Mouse (Mus musculus): ENCODE results near the gene Cdh11.

Cdh11 gene

GRCm38 (mm10) chr8:102785592-102786416 is at the start of gene Cdh11:
Cdh11 (minus strand) TSS chr8:102785642.
- no peak for DNase-seq (ENCODE audit: low read depth, low spot score)

DNA sequence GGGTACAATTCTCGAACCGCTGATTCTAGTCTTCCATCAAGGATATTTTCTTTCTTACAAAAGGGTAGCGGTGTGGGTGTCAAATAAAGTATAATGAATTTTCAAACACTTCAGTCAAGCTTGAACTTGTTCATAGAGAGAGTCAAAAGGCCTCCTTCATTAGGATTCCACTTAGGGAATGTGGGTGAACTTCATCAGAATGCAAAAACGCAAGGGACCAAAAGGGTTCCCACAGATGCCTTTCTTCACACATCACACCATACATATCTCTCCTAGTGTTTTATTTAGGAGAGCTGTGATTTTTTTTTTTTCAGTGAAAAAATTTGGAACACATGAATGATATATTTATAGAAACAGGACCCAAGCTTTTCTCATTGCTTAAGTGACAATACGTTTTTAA is 28.5 kb upstream of the Cdh11 start:
- DNase-seq (ENCODE audit: low read depth, low spot score): peak; percentile 39

- peak; percentile 74 for DNase-seq (ENCODE audit: low read depth, low spot score)
Measured at GRCm38 (mm10) chr8:102790303-102790702, 4.9 kb upstream of the Cdh11 start.

DNA sequence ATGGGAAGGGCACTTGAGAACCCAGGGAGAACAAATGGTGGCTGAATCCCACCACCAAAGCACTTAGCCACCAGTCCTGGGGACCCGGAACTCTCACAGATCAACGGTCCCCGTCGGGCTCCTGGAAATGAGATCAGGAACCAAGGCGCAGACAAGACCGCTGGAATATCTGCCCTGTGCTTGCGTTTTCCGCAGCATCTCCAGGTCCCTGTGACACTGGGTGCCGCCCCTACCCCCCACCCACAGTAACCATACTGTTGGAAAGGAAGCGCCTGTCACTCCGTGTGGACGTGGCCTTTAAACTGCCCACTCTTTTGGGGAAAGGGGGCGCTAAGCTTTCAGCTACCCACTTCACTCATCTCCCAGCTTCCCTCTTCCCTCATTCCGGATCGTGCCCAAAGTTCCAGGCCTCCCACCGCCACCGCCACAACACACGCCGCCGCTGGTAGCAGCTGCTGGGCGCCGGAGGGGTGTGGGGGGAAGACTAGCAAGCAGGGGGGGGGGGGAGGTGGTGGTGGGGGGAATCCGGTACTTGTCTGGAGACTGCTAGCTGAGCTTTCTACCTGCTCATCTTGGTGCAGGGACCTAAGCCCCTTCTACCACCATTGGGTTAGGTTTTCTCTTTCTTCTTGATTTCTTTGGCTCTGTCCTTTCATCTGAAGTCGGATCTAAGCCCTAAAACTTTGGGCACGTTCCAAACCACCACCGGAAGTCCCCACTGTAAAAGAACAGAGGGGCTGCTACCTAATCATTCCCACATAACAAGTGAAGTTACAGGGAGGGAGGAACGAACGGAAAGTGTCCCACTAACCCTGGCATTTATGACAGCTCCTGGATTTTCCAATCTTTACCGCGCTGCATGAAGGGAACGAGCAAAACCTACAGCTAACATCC is 1.3 kb upstream of the Cdh11 start:
- DNase-seq (ENCODE audit: low read depth, low spot score): peak; percentile 57

GRCm38 (mm10) chr8:102784835-102785455 is 497 bp downstream of the Cdh11 start:
- DNase-seq (ENCODE audit: low read depth, low spot score): peak; percentile 82

- DNase-seq (ENCODE audit: low read depth, low spot score): peak; percentile 66
Measured at GRCm38 (mm10) chr8:102783821-102784591, 1.4 kb downstream of the Cdh11 start.

DNA sequence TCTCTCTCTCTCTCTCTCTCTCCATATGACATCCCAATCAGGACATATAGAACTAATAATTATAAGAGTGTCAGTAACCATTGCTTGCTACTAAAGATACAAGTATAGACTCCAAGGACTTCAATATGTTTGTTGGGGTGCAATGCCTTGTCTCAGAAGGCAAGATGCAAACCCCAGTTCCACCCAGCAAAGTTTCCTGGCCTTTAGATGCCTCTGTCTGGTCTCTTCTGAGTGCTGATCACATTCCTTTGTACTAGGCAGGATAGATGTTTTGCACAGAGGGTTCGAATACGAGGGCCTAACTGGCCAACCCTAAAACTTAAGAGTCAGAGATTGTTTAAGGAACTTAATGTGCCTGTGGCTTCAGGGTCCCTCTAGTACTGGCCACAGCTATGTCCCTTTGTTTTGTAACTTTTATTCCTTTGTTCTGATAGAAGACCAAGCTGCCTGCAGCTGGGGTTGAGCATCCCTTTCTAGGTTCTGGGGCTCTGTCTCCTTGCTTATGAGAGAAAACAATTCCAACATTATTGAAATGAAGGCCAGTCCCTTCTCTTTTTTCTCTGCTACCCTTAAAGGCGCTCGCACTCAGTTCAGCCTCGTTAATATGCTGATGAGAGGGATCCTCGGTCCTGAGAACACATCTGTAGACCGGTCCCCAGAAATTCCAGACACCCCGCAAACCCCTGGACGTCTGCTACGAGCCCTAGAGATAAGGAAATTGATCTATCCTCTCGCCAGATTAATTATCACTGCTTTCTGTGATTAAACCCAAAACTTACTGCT is 2.5 kb downstream of the Cdh11 start:
- DNase-seq (ENCODE audit: low read depth, low spot score): no peak

DNA sequence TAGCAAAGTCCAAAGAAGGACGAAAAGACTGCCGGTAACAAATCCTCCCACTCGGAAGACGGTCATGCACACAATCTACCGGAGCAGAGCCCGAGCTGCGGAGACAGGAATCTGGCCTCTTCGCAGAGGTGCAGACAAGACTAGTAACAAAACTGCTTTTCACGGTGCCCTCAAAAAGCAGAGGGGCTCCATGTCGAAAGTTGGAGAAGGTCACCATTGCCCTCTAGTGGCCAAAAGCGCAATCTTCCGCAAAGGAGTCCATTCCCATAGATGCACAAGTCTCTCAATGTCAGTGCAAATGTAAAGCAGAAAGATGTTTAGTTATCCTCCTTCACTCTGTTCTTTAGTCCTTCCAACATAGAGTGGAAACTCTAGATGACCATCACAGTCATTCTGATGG is 4.5 kb downstream of the Cdh11 start:
- peak; percentile 90 for DNase-seq (ENCODE audit: low read depth, low spot score)

- DNase-seq (ENCODE audit: low read depth, low spot score): no peak
Measured at GRCm38 (mm10) chr8:102774594-102774993, 10.8 kb downstream of the Cdh11 start.

- no peak for DNase-seq (ENCODE audit: low read depth, low spot score)
Measured at GRCm38 (mm10) chr8:102771456-102771855, 14.0 kb downstream of the Cdh11 start.

DNA sequence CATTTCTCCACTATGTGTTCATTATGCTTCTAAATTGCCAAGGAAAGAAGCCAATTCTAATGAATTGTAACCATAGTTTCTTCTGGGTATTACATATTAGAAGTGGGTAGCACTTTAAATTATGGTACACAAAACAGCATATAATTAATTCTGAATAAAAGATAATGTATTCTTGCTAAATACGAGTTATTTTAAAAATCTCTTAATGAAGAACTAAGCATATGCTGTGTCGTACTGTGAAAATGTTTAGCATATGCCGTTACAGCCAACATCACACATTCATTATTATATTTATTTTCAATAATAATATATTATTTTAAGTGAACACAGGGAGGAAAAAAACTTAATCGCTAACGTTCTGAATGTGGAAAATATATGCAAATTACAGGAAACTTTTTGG is 31.6 kb downstream of the Cdh11 start:
- no peak for DNase-seq (ENCODE audit: low read depth, low spot score)

DNA sequence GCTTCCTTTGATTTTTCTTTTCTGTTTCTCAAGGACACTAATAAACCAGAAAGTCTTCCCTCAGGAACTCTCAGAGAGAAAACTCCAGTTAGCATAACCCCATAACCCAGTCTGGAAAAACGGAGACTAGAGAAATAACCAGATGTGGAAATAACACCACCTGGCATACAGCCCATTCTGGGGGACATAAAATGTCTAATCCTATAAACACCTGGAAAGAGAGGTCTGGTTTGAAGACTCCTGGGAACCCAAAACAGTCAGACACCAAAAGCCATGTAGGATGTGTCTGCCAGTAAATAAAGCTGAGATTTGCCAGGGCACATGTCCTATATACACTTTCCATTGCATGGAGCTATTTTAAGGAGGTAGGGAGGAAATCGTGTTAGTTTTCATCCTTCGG is 42.5 kb downstream of the Cdh11 start:
- no peak for DNase-seq (ENCODE audit: low read depth, low spot score)

GRCm38 (mm10) chr8:102742008-102742591 is 43.3 kb downstream of the Cdh11 start:
- DNase-seq (ENCODE audit: low read depth, low spot score): no peak

DNA sequence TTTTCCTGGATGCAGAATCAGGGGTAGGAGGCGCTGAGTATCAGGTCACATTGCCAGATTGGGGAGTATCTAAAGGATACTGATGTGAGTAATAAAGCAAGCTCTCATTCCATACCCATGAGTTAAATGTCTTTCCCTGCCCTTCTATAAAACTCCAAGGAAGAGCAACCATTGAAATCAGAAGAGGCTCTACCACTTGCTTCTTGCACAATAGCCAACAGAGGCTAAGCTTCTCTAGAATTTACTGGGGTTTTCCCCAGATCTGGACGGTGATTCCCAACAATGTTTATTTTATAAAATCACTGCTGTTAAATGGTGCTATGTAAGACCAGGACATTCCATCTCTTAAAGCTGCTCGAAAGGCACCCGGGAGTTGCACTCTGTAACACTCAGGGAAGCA is 44.5 kb downstream of the Cdh11 start:
- no peak for DNase-seq (ENCODE audit: low read depth, low spot score)

DNA sequence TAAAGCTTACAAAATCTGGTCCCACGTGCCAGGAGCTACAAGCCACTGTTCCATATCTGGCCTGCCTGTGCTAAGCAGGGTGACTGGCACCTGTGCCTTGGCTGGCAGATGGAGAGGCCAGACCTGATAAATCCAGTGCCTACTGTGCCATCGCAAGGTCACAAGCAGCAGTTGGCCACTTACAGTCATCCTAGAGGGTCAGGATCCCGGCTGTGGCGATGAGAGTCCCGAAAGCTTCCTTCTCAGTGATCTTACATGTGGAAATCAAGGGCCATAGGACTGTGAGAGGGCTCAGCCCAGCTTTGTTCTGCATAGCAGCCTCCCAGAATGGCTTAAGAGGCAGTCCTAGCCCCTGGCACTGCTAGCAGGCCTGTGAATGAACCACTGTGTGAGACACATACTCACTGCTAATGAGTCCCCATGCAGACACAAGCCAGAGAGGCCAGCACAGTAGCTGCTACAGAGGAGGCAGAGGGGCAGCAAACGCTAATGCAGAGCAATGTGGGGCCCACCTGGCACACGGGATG is 46.4 kb downstream of the Cdh11 start:
- DNase-seq (ENCODE audit: low read depth, low spot score): peak; percentile 73

GRCm38 (mm10) chr8:102738395-102738794 is 47.0 kb downstream of the Cdh11 start:
- peak; percentile 48 for DNase-seq (ENCODE audit: low read depth, low spot score)

GRCm38 (mm10) chr8:102734419-102734818 is 51.0 kb downstream of the Cdh11 start:
- DNase-seq (ENCODE audit: low read depth, low spot score): no peak

GRCm38 (mm10) chr8:102726206-102726935 is 59.1 kb downstream of the Cdh11 start:
- DNase-seq (ENCODE audit: low read depth, low spot score): peak; percentile 83

DNA sequence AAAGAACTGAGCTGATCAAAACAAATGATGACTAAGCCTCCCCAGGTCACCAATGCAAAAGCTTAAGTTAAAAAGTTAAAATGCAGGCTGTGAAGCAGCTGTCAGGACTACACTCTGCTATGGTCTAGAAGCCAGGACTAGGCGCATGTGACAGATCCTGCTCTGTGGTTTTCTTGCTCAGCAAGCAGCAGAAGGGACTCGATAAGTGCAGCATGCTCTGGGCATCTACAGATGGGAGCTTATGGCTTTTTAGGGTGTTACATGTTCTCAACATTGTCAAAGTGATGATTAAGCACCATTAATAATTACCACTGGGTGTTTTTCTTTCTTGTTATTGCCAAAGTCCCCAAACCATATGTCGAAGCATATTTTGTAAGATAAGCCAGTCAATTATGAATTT is 59.9 kb downstream of the Cdh11 start:
- peak; percentile 63 for DNase-seq (ENCODE audit: low read depth, low spot score)

Data from brain, adult 2 months (tissue).